Mouse (Mus musculus) frontal cortex, adult 2 months (tissue): ENCODE results near the gene Zdhhc22. TPM values are rescaled to one million over a fixed set of nuclear protein-coding genes. Genes with fewer than 3 reads are reported as not detected.

Experiments
- DNase-seq, 2 experiments: peaks; one replicate each; pipeline ENCODE4 v3.0.0; 2022; ENCODE audit warnings: low spot score in 1 of 2; ENCODE audit errors: extremely low spot score in 1 of 2
- polyA plus RNA-seq: library from polyadenylated mRNA; depleted of rRNA; stranded (reverse); fragments of >200 nt; gene quantifications from 2 replicates; pipeline ENCODE4 v1.2.3, GENCODE M21; 2012

Gene Zdhhc22
- polyA plus RNA-seq, 1 experiment = 41.3 TPM

- DNase-seq = no peak
These were observed 8.5 kb upstream of the Zdhhc22 start for GRCm38 (mm10) chr12:86998699-86999098.

- no peak for DNase-seq
These were observed 5.7 kb upstream of the Zdhhc22 start for GRCm38 (mm10) chr12:86995931-86996330.

GRCm38 (mm10) chr12:86994776-86995175 lies 4.5 kb upstream of the Zdhhc22 start:
- no peak for DNase-seq

- no peak for DNase-seq
These were observed 3.9 kb upstream of the Zdhhc22 start for GRCm38 (mm10) chr12:86994166-86994565.

GRCm38 (mm10) chr12:86990755-86991110 lies 503 bp upstream of the Zdhhc22 start:
- DNase-seq = no peak

GRCm38 (mm10) chr12:86989378-86989777 lies 852 bp downstream of the Zdhhc22 start:
- DNase-seq = no peak

- DNase-seq = no peak
These were observed 2.0 kb downstream of the Zdhhc22 start for GRCm38 (mm10) chr12:86988227-86988626.

GRCm38 (mm10) chr12:86986562-86986961 lies 3.7 kb downstream of the Zdhhc22 start:
- no peak for DNase-seq

- DNase-seq = no peak
These were observed 6.1 kb downstream of the Zdhhc22 start for GRCm38 (mm10) chr12:86984194-86984555.

- no peak for DNase-seq
These were observed 6.6 kb downstream of the Zdhhc22 start for GRCm38 (mm10) chr12:86983470-86984193.

GRCm38 (mm10) chr12:86981180-86981579 lies 9.1 kb downstream of the Zdhhc22 start:
- no peak for DNase-seq

- DNase-seq = peak; percentile 81 to 88
These were observed 12.4 kb downstream of the Zdhhc22 start for GRCm38 (mm10) chr12:86977833-86978232.

GRCm38 (mm10) chr12:86976511-86977168 lies 13.6 kb downstream of the Zdhhc22 start:
- no peak for DNase-seq

- DNase-seq = no peak
These were observed 14.5 kb downstream of the Zdhhc22 start for GRCm38 (mm10) chr12:86975761-86976160.

GRCm38 (mm10) chr12:86974387-86975288 lies 15.6 kb downstream of the Zdhhc22 start:
- DNase-seq = peak in 1 of 2 experiments; percentile 79

GRCm38 (mm10) chr12:86973706-86974105 lies 16.5 kb downstream of the Zdhhc22 start:
- DNase-seq = peak; percentile 56 to 82

GRCm38 (mm10) chr12:86973216-86973615 lies 17.0 kb downstream of the Zdhhc22 start:
- DNase-seq = peak in 1 of 2 experiments; percentile 69

GRCm38 (mm10) chr12:86971089-86971488 lies 19.1 kb downstream of the Zdhhc22 start:
- no peak for DNase-seq

GRCm38 (mm10) chr12:86969220-86969601 lies 21.0 kb downstream of the Zdhhc22 start:
- no peak for DNase-seq

GRCm38 (mm10) chr12:86968468-86969219 lies 21.6 kb downstream of the Zdhhc22 start:
- DNase-seq = peak; percentile 89
